Mouse (Mus musculus): ENCODE results near the gene Zmynd11.
A peak's percentile ranks its signal among the peaks of the same experiment; 100 is the strongest.
"Not testable (repeated sequence)": the region's sequence is repeated elsewhere in the genome, so short reads cannot be mapped to it uniquely, and the experiment has no call there.

Zmynd11 gene

DNA sequence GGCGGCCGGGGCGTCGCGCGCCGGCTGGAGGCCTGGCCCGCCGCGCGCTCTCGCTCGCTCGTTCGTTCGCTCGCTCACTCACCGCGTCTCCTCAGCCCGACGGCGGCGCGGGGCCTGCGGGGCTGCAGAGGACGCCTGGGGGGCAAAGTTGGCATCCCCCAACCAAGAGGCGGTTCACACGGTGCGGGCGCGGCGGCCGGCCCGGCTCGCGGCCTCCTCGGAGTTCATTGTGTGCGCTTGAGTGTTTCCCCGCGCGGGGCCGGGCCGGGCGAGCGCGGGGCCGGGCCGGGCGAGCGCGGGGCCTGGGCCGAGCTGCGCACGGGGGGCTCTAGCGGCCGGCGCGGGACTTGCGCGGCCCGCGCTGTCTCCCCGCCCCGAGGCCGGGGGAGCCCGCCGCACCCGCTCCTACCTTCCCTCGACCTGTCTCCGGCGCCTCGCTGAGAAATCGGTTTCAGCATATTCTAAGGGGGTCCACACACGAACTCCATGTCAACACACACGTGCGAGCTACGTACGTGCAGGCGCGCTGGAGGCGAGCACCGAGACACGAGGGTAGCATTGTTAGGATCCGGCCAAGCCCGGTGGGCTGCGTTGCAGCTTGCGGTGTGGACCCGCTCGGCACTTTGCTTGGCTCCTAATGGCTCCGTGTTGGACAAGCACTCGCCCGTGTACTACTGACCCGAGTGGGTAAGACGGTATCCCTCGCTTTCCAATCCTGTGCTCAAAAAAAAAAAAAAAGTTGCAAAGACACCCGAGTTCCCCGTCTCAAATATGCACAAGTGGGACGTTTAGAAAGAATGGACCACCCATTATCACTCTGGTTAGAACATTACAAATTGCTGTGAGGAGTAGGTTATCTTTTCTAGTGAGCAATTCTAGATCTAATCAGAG is at the start of gene Zmynd11:
Gene Zmynd11 (minus strand): TSS at position 685 of the 891 bp plus-strand sequence.
- peak; percentile 49 for DNase-seq (ENCODE audit: low read depth, low spot score)

DNA sequence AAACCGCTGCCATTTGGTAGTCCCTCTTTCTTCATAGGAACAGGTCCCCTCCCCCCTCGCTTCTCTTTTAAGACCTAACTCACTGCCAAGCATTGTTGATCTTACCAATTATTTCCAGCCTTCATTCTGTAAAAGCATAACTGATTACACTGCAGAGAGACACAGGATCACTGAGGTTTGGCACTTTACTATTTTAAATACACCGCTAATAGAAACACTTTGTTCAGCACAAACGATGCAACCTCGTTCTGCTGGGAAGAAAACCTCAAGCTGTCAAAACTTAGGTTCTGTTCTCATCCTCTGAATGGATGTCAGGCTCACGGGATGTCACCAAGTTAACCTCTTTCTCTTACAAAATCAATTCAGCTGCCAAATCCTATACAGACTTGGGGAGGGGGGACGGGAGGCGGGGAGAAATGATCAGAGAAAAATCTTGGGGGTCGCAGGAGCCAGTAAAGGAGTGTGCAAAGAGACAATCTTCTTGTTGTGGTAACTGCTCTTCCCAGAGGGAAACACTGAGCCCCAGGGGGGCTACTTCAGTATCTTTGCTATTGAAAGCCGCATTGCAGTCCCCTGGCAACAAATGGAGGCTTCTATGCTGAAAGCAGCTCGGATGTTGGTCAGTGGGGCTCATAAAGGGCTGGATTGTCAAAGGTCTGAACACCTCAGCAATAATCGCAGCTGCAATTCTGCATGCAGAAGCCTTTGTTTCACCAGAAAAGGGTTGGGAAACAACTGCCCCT is 30.9 kb upstream of the Zmynd11 start:
- no peak for DNase-seq (ENCODE audit: low read depth, low spot score)

DNA sequence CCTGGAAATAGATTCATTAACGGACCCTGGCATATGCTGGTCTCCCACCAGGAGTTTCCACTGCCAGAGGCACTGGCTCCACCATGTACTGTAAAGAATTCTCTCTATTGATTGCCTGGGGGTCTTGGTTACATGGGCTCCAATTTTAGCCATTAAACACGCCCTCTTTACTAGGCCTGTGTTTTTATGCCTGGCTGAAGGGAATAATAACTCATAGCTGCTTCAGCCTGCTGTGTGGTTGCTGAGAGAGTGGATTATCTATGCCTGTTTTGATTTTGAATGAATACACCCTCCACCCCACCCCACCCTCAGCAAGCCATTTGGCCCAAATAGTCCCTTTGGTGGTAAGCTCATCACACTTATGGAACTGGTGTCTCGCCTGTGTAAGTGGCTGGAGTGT is 20.9 kb upstream of the Zmynd11 start:
- no peak for DNase-seq (ENCODE audit: low read depth, low spot score)

DNA sequence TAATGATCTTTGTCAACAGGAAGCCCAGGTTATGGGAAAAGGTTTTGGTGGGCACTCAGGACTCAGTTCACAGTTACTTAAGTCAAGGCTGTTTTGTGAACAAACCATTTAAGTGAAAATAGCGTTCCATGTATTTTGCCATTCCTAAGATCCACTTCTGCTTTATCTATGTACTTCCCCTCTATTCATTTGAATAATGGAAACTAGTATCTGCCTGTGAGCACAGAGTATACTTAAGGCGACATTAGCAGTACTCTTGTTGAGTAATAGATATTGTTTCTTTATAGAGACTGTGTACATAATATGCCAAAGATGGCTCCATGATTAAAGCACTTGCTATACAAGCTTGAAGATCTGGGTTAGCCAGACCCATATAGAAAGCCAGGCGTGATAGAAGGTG is 18.6 kb upstream of the Zmynd11 start:
- DNase-seq (ENCODE audit: low read depth, low spot score) = no peak

DNA sequence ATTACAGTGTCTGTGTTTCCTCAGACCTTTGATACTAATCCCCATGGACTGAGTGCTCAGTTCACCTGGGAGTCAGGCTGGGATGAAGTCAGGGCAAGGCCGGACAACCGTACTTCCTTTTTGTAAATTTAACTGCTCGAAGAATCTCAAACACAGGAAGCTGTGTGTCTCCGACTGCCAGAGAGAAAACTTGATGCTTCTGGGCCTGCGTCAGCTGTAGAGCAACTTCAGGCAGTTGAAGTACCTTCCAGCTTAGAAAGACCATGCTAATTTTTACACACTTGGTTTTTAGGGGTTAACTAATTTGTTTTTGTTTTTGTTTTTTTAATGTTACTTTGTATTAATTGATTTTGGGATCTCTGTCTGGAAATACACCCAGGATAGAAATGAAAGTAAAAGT is 10.8 kb upstream of the Zmynd11 start:
- DNase-seq (ENCODE audit: low read depth, low spot score) = no peak

DNA sequence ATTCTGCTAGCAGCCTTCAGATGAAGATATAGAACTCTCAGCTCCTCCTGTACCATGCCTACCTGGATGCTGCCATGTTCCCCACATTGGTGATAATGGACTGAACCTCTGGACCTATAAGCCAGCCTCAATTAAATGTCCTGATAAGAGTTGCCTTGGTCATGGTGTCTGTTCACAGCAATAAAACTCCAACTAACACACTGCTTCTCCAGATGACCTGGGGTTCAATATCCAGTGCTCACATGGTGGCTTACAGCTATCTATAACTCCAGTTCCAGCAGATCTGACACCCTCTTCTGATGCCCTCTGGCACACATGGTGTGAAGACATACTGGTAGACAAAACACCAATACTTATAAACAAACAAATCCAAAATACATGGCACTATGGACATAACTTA is 8.9 kb upstream of the Zmynd11 start:
- no peak for DNase-seq (ENCODE audit: low read depth, low spot score)

DNA sequence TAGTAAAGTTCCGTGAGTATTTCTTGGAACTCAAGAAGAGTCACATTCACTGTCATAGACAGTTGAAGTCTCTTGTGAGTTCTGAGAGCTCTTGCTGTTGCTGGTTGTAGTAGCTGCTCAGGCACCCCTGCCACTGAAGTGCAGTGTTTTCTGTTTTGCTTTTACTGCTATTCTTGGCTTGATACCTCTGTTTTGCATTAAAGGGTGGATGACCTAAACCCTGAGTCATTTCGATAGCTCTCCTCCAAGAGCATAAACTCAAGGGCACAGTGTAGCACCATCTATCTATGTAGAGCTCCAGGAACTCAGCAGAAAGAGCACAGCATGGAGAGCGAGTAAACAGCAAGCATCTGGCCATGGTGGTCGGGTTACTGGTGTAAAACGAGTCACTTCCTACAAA is 2.1 kb upstream of the Zmynd11 start:
- no peak for DNase-seq (ENCODE audit: low read depth, low spot score)

DNA sequence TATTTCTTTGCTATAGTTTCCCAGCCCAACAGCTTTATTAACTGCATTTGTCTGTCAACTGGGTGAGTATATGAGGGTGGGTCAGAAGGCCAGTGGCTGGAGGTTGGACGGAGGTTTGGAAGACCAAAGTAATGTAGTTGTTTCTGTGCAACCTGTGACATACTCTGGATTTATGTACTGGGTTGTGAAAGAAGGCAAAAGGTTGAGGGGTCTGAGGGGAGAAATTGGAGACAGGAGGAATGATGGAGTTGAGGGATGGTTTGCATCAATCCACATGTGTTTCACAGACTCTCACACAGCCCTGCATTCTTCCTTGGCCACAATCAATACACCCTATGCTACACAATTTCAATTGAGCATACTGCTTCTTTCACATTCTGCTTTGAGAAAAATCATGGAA is 1.4 kb upstream of the Zmynd11 start:
- DNase-seq (ENCODE audit: low read depth, low spot score) = no peak

DNA sequence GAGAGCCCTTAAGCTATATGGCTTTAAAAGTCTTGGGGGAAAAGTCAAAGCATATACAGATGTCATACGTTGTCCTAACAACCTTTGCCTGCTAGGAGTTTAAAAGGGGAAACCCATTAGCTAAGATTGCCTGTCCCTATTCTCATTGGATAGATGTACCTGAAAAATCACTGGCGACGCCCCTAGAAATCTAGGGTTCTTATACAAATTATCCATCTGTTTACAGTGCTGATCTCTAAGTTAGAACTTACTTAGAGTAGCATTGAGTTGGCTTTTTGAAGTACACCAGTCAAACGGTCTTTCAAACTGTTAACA is 364 bp upstream of the Zmynd11 start:
- DNase-seq (ENCODE audit: low read depth, low spot score) = no peak

DNA sequence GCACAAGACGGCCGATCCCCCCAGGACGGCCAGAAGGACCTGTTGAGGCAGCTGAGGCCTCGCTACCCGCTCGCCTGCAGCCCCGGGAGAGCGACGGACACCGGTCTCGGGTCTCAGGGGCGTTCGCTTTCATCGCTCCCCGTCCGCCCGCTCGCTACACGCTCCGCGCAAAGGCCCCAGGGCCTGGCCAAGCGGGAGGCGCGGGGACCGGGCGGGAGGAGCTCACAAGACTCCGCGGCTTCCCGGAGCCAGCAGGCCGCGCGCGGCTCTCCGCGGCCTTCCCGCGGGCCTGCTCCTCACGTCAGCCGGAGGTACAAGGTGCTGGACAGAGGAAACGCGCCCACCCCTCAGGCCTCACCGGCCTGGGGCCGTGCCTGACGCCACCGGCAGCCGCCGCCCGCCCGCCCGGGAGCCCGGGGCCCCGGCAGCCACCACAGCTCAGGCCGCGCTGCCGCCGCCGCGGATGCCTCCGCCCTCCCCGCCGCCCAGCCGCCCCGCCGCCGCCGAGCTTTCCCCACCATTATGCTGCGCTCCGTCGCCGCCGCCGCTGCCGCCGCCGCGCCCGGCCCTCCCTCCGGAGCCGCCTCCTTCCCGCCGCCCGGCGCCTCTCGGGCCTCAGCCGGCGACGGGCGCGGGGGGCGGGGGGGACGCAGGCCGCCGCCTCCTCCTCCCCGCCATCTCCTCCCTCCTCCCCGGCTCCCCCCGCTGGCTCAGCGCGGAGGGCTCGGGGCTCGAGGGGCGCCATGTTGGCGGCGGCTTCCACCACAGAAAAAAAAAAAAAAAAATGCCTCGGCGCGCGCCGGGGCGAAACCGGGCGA is 1.1 kb downstream of the Zmynd11 start:
- DNase-seq (ENCODE audit: low read depth, low spot score) = peak; percentile 78

DNA sequence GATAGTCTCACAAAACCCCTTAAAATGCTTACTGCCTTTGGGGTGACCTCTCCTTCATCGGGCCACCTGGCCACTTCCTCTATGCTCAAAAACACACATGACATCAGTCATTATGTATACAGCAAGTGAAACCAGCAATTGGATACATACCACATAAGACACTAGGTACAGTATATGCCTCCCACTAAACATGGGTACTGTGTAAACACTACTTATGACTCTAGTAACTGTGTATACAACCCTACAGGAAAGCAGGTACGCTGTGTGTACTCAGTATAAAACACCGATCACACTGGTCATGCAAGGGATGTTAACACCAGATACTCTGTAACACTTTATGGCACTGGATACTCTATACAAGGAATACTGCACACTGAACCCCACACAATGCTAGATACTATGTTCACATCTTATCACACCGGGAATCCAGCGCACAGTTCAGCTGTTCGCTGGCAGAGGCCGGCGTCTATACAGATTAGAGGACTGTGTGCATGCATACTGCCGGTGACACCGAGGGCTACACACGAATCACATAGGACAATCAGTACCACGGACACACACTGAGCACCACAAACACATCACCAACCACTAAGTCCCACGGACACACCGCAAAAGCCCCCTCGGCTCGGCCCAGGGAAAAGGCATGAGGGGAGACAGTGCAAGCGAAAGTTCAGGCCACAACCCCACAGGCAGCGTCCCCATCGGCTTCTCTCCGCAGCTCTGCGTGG is 1.9 kb downstream of the Zmynd11 start:
- peak; percentile 20 for DNase-seq (ENCODE audit: low read depth, low spot score)

DNA sequence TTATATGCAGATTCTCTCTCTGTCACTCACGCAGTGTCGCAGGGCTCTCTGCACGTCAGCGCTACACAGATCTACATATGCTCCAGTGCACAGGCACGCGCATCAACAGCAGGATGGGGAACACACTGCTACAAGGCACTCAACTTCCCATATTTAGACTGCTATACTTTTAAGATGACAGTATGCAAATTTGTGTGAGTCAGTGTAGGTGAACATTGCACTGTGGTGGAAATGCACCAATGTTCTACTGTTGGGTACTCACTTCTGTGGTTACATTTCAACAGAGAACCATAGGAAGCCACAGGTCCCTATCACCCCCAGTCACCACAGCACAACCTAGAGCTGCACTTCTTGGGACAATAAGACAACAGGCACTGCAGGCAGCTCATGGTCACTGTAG is 5.1 kb downstream of the Zmynd11 start:
- DNase-seq (ENCODE audit: low read depth, low spot score) = no peak

DNA sequence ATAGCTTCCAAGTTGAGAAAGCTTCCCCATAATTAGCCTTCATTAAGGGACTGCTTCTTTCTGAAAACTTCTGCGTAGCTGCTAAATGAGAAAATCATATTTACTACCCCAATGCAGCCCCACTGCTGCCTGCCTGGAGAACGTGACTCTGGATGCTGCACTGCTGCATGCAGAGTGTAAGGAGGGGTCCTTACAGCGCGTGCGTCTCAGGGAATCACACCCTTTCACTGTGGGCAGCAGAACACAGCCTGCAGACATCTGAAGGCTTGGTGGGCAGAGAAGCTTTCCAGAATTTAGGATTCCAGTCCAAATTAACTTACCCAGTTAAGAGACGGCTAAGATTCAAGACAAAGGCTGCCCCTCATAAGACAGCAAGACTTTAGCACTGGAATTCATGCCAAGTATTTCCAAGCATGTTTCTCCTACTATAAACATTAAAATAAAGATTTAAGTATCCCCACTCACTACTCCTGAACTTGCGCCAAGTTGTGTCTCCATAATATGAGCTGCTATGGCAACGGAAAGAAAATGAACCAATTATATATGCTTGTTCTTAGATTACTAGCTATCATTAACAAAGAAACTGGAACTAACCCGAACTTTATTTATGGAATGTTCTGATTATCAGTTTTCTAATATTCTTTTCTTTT is 7.2 kb downstream of the Zmynd11 start:
- DNase-seq (ENCODE audit: low read depth, low spot score) = no peak

DNA sequence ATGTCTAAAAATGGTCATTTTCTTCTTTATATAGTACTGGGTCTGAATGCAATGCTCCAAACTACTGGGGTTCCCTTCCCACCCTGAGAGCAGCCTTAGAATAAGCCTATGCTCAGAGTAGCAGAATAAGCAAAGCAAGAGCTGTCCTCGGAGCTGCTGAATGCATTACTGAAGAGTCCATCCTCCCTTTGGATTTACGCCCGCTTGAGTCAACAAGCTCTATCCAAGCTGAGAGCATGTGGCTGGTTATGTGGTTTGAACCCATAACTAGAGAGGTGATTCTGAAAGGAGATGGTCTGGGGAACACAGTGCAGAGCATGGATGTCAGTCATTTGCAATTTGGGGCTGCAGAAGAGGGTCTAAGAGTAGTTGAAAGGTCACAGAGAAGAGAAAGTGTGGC is 11.4 kb downstream of the Zmynd11 start:
- DNase-seq (ENCODE audit: low read depth, low spot score) = no peak

DNA sequence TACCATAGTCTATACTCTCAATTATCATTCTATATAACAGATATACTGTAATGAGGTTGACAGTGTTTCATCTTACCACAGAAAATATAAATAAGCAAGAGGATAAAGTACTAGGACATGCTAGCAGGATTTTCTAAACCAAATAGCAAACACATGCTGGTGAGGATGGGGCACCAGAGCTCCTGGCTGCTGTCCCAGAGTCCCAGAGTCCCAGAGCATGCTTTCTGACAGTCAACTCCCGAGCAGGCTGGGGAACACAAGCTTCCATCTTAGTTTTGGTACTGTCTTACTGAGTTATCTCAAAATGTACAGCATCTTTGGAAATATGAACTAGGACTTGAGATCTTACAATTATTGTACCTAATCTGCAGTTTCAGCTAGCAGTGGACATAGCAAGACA is 14.8 kb downstream of the Zmynd11 start:
- DNase-seq (ENCODE audit: low read depth, low spot score) = no peak

DNA sequence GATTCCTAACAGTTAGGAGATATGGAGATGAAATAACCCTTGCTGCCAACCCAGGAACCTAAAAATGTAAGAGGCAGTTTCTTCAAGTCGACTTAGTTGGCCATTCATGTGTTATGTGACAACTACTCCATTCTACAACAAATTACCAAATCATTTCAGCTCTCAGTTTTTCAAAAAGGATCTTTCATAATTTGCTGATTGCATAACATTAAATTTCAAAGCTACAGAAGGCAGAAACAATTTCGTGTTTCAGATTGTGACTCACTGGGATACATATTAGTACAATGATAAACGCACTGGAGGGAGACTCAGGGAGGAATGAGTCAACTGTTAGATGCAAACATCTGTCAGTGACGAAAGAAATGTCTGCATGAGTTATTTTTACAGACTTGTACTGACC is 15.3 kb downstream of the Zmynd11 start:
- no peak for DNase-seq (ENCODE audit: low read depth, low spot score)

DNA sequence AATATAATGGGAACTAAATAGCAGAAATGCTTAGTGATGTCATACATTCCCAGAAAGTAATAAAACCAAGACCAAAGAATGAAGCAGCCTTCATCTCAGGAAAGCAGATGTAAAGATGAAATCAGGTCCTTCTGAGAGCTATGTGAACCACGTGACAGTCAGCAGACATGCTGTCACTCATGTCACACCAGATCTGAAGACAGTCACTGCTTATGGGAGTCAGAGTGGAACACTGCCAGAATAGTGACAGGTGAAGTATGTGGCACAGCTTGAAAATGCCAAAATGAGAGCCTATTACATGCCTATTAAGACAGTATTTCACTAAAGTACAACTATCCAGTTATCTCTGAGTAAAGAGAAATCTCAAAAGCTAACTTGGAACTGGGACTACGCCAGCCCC is 26.9 kb downstream of the Zmynd11 start:
- no peak for DNase-seq (ENCODE audit: low read depth, low spot score)

DNA sequence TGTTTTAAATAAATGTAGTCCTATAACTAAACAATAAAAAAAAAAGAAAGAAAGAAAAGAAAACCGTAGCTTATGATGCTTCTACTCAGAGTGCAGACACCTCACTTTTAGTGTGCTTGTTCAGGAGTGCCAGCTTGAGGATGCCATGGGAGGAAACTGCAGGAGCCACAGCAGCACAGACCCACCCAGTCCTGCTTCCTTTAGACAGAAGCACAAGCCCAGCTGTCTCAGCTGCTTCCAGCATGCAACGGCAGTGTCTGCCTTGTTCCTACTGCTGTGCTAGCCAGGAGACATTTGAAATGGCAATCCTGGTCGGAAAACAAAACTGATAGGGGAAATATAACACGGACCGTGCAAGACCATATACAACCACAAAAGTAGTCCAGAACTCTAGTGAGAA is 28.1 kb downstream of the Zmynd11 start:
- DNase-seq (ENCODE audit: low read depth, low spot score) = no peak

DNA sequence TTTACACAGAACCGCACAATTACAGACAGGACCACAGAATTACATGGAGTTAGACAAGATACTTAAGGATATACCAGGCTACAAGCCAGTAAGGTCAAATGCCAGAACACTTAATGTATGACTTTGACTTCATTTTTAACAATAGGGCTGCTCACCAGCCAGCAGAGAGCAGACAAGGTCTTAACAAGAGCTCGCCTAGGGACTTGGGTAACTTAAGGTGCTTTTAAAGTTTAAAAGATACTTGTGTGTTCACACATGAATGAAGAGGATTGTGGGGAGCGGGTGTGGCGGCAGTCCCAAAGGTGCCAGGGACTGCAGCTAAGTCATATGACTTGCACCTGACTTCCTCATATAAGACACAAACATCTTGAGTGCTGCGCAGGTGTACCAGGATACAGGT is 32.9 kb downstream of the Zmynd11 start:
- not testable (repeated sequence) for DNase-seq (ENCODE audit: low read depth, low spot score)

DNA sequence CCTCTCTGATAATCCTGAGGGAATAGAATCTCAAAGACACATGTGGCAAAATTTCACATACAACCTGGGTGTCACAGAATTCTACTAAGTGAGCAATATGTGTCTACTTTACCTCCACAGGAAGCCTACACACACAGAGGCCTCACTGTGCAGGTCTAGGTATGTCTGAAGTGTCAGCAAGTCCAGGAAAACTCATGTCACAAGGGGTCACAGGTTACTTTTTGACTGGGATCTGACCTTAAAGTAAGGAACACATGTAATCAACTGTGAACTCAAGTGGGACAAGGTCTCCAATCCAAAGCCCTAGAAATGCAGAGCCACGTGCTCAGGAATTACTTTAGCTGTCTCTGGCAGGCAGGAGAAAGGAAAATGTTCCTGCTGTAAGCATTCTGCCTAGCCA is 36.1 kb downstream of the Zmynd11 start:
- no peak for DNase-seq (ENCODE audit: low read depth, low spot score)

DNA sequence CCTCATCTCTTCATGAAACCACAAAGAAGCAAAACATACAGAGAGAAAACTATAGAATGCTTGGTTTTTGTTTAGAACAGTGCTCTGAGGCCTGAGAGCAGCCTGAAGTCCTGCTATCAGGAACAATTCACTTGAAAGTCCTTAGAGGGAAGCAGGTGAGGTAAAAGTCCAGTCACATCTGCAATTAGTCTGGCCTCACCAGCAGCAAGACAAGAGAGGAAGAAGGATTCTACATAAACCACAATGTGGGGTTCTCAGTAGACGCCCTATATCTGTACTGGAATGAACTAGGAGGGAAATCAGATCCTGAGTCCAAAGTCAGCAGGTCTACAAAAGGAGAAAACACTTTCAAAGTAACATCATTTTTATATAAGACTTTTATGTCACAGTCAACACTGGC is 49.9 kb downstream of the Zmynd11 start:
- no peak for DNase-seq (ENCODE audit: low read depth, low spot score)
